Mouse (Mus musculus): ENCODE measurements around the gene Pi16. TPM values are rescaled to one million over a fixed set of nuclear protein-coding genes. Genes with fewer than 3 reads are reported as not detected.

Pi16 gene
- polyA plus RNA-seq, 1 experiment: 7.1 TPM

GRCm38 (mm10) chr17:29365105-29365621 is 47.7 kb downstream of the Pi16 start:
- no peak overlapping the region for H3K4me2 ChIP-seq (ENCODE audit: low read depth)
- TF ChIP-seq TCF12 (IDR thresholded peaks at IDR 0.05; ENCODE audit: insufficient read depth, poor library complexity, severe bottlenecking) (no peak), REST (IDR thresholded peaks at IDR 0.05; ENCODE audit: insufficient read depth, insufficient read length) (no peak), POLR2AphosphoS2 (IDR thresholded peaks at IDR 0.05; ENCODE audit: insufficient read length, low read depth) (no peak), CEBPB (IDR thresholded peaks at IDR 0.05; ENCODE audit: insufficient read depth, poor library complexity, severe bottlenecking) (no peak), SRF (IDR thresholded peaks at IDR 0.05; ENCODE audit: control insufficient read depth, insufficient read length, low read depth) (no peak)

GRCm38 (mm10) chr17:29368726-29369125 is 51.2 kb downstream of the Pi16 start:
- no peak overlapping the region for H3ac ChIP-seq (ENCODE audit: control insufficient read depth, insufficient read length)
- H3K27me3 ChIP-seq (ENCODE audit: control insufficient read depth, insufficient read depth, insufficient read length): peaks cover 4% of the 10 kb centered on the region
- no peak overlapping the region for H3K4me3 ChIP-seq
- no peaks in the 10 kb centered on the region for H3K79me2 ChIP-seq (ENCODE audit: control insufficient read depth, insufficient read depth)
- H3K36me3 ChIP-seq (ENCODE audit: control insufficient read depth, insufficient read depth): no peaks in the 10 kb centered on the region
- H3K4me2 ChIP-seq (ENCODE audit: low read depth): no peak overlapping the region
- TF ChIP-seq USF1 (IDR thresholded peaks at IDR 0.05; ENCODE audit: low read depth) (no peak), SRF (IDR thresholded peaks at IDR 0.05; ENCODE audit: control insufficient read depth, insufficient read length, low read depth) (no peak), MYOG (IDR thresholded peaks at IDR 0.05; ENCODE audit: control insufficient read depth in 1 of 3, insufficient read depth in 1 of 3, insufficient read length in 2 of 3, low read depth in 2 of 3) (no peak), MYOD1 (IDR thresholded peaks at IDR 0.05; ENCODE audit: control insufficient read depth in 1 of 3, insufficient read length in 2 of 3, low read depth in 2 of 3) (no peak), POLR2A (IDR thresholded peaks at IDR 0.05; ENCODE audit: insufficient read length, low read depth) (no peak), E2F4 (IDR thresholded peaks at IDR 0.05; ENCODE audit: insufficient read depth) (no peak), REST (IDR thresholded peaks at IDR 0.05; ENCODE audit: insufficient read depth, insufficient read length) (no peak)

More at GRCm38 (mm10) chr17:29365105-29365621, 47.7 kb downstream of the Pi16 start:
- H3K27me3 ChIP-seq (ENCODE audit: control insufficient read depth, insufficient read depth, insufficient read length): peaks cover 4% of the 10 kb centered on the region
- no peaks in the 10 kb centered on the region for H3K79me2 ChIP-seq (ENCODE audit: control insufficient read depth, insufficient read depth)
- no peak overlapping the region for H3ac ChIP-seq (ENCODE audit: control insufficient read depth, insufficient read length)
- no peak overlapping the region for H3K4me3 ChIP-seq
- no peaks in the 10 kb centered on the region for H3K36me3 ChIP-seq (ENCODE audit: control insufficient read depth, insufficient read depth)

- Histone ChIP-seq H3K4me3 (no peak overlapping the region), H3K79me2 (ENCODE audit: control insufficient read depth, insufficient read depth) (no peaks in the 10 kb centered on the region), H3K36me3 (ENCODE audit: control insufficient read depth, insufficient read depth) (no peaks in the 10 kb centered on the region), H3K4me2 (ENCODE audit: low read depth) (peak overlapping the region; percentile 62), H3K27me3 (ENCODE audit: control insufficient read depth, insufficient read depth, insufficient read length) (peaks cover 4% of the 10 kb centered on the region), H3ac (ENCODE audit: control insufficient read depth, insufficient read length) (no peak overlapping the region)
- no peak for TF ChIP-seq MAX (IDR thresholded peaks at IDR 0.05; ENCODE audit: low read depth)
- TF ChIP-seq POLR2AphosphoS2 (IDR thresholded peaks at IDR 0.05; ENCODE audit: insufficient read length, low read depth): no peak
- peak; percentile 22 for TF ChIP-seq POLR2A (IDR thresholded peaks at IDR 0.05; ENCODE audit: insufficient read length, low read depth)
- TF ChIP-seq TCF3 (IDR thresholded peaks at IDR 0.05; ENCODE audit: insufficient read length, low read depth): peak; percentile 15
- TF ChIP-seq MYOG (IDR thresholded peaks at IDR 0.05; ENCODE audit: control insufficient read depth in 1 of 3, insufficient read depth in 1 of 3, insufficient read length in 2 of 3, low read depth in 2 of 3): peak in 2 of 3 experiments; percentile 21 to 83
- TF ChIP-seq SRF (IDR thresholded peaks at IDR 0.05; ENCODE audit: control insufficient read depth, insufficient read length, low read depth): peak; percentile 43
- no peak for TF ChIP-seq USF1 (IDR thresholded peaks at IDR 0.05; ENCODE audit: low read depth)
- no peak for TF ChIP-seq REST (IDR thresholded peaks at IDR 0.05; ENCODE audit: insufficient read depth, insufficient read length)
- peak in 2 of 3 experiments; percentile 9 to 69 for TF ChIP-seq MYOD1 (IDR thresholded peaks at IDR 0.05; ENCODE audit: control insufficient read depth in 1 of 3, insufficient read length in 2 of 3, low read depth in 2 of 3)
- no peak for TF ChIP-seq E2F4 (IDR thresholded peaks at IDR 0.05; ENCODE audit: insufficient read depth)
- TF ChIP-seq TCF12 (IDR thresholded peaks at IDR 0.05; ENCODE audit: insufficient read depth, poor library complexity, severe bottlenecking): no peak
- TF ChIP-seq CEBPB (IDR thresholded peaks at IDR 0.05; ENCODE audit: insufficient read depth, poor library complexity, severe bottlenecking): no peak
These were observed 53.7 kb downstream of the Pi16 start for GRCm38 (mm10) chr17:29370984-29371723.

- H3ac ChIP-seq (ENCODE audit: control insufficient read depth, insufficient read length): no peak overlapping the region
- no peak for TF ChIP-seq MAX (IDR thresholded peaks at IDR 0.05; ENCODE audit: low read depth)
- no peak for TF ChIP-seq TCF3 (IDR thresholded peaks at IDR 0.05; ENCODE audit: insufficient read length, low read depth)
- TF ChIP-seq USF1 (IDR thresholded peaks at IDR 0.05; ENCODE audit: low read depth): no peak
- no peak for TF ChIP-seq MYOD1 (IDR thresholded peaks at IDR 0.05; ENCODE audit: control insufficient read depth in 1 of 3, insufficient read length in 2 of 3, low read depth in 2 of 3)
- no peak for TF ChIP-seq REST (IDR thresholded peaks at IDR 0.05; ENCODE audit: insufficient read depth, insufficient read length)
- TF ChIP-seq TCF12 (IDR thresholded peaks at IDR 0.05; ENCODE audit: insufficient read depth, poor library complexity, severe bottlenecking): no peak
- TF ChIP-seq POLR2A (IDR thresholded peaks at IDR 0.05; ENCODE audit: insufficient read length, low read depth): no peak
- no peak for TF ChIP-seq POLR2AphosphoS2 (IDR thresholded peaks at IDR 0.05; ENCODE audit: insufficient read length, low read depth)
- no peak for TF ChIP-seq MYOG (IDR thresholded peaks at IDR 0.05; ENCODE audit: control insufficient read depth in 1 of 3, insufficient read depth in 1 of 3, insufficient read length in 2 of 3, low read depth in 2 of 3)
- TF ChIP-seq SRF (IDR thresholded peaks at IDR 0.05; ENCODE audit: control insufficient read depth, insufficient read length, low read depth): no peak
- TF ChIP-seq CEBPB (IDR thresholded peaks at IDR 0.05; ENCODE audit: insufficient read depth, poor library complexity, severe bottlenecking): no peak
- no peak for TF ChIP-seq E2F4 (IDR thresholded peaks at IDR 0.05; ENCODE audit: insufficient read depth)
These were observed 58.4 kb downstream of the Pi16 start for GRCm38 (mm10) chr17:29375871-29376270.

More at GRCm38 (mm10) chr17:29375871-29376270, 58.4 kb downstream of the Pi16 start:
- no peak overlapping the region for H3K4me3 ChIP-seq
- no peaks in the 10 kb centered on the region for H3K79me2 ChIP-seq (ENCODE audit: control insufficient read depth, insufficient read depth)
- H3K4me2 ChIP-seq (ENCODE audit: low read depth): no peak overlapping the region
- H3K36me3 ChIP-seq (ENCODE audit: control insufficient read depth, insufficient read depth): no peaks in the 10 kb centered on the region
- H3K27me3 ChIP-seq (ENCODE audit: control insufficient read depth, insufficient read depth, insufficient read length): no peaks in the 10 kb centered on the region

Data from myocyte (in vitro differentiated cells).